Mouse (Mus musculus): ENCODE measurements around the gene Lcp2.
"Not testable (repeated sequence)": the region's sequence is repeated elsewhere in the genome, so short reads cannot be mapped to it uniquely, and the experiment has no call there.

Lcp2 gene

DNA sequence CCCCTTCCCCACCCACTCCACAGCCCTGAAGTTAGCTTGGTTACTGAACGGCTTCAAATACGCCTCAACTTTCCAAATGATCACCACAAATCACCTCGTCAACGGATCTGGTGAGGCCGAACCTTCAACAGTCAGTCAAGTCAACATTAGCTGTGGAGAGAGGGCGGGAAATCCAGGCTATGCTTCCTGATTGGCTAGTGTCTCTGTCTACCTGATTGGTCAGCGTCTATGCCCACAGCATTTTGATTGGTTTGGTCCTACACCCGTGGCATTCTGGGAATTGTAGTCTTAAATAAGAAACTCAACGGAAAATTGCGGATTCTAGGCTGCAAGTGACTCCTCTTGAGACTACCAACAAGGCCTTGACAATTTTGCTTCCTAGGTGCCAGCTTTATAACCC is 51.7 kb downstream of the Lcp2 start, which contains the start of gene 4930469K13Rik:
TSS of gene 4930469K13Rik (minus strand) at position 133 of the 400 bp plus-strand sequence.
- no peak for DNase-seq

DNA sequence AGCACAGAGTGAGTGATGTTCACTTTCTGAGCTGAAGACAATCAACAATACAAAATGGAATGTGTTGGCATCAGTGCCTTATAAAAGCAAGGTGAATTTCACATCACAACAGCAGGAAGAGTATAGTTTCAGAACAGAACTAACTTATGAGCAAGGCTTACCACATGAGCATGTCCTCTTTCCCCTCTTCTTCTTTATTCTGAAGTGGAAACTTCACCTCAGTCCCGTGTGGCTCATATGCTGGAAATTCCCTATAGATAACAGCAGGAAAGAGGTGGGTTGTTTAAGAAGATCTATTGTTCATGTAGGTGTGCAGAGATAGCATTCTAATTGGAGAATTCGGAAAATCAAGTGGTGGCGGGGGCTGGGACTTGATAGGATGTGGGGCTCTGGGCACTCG is 55.1 kb downstream of the Lcp2 start:
- DNase-seq: no peak

DNA sequence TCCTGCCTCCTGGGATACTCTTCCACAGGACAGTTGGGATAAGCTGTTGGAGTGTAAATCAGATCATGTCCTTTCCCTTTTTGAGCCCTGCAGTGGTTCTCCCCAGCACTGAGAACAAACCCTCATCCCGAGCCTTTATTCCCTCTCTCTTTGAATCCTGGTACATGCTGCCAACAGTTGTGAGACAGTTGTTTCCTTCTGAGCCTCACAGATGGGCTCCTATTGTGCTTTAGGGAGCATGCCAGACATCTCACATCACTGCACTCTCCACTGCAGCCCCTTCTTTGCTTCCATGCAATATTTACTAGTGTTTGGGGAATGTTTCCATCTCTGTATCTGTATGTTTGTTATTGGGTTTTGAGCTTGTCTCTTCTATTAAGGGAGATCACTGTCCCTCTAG is 58.2 kb downstream of the Lcp2 start:
- DNase-seq: no peak

DNA sequence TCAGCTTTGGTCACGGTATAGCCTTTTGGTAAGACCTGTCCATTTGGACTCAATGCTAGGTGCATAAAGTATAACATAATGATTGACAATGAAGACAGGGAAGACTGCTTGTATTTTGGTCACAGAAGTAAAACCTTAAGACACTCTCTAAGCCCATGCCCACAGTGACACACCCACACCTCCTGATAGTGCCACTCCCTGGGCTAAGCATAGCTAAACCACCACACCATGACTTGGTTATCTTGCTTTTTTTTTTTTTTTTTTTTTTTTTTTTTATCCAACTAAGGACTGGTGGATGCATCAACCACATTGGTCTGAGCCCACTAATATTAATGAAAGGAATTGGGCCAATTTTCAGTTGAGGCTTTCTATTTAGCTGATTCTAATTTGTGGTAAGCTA is 62.5 kb downstream of the Lcp2 start:
- no peak for DNase-seq

DNA sequence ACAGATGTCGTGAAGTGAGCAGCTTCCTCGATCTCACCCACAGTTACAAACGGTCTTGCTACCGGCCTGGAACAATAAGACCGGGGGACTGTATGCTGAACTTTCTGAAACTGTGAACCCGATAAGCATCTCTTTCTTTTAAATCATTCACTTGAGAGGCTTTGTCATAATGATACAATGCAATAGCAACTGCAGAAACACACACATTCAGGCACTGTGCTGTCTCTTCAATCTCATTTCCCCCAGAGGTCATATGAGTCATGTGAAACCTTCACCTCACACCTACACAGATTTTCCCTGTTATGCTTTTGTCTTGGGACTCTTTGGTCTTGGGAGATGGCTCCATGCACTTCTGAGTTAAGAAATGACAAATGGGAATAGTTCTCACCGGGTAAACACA is 65.2 kb downstream of the Lcp2 start:
- no peak for DNase-seq

DNA sequence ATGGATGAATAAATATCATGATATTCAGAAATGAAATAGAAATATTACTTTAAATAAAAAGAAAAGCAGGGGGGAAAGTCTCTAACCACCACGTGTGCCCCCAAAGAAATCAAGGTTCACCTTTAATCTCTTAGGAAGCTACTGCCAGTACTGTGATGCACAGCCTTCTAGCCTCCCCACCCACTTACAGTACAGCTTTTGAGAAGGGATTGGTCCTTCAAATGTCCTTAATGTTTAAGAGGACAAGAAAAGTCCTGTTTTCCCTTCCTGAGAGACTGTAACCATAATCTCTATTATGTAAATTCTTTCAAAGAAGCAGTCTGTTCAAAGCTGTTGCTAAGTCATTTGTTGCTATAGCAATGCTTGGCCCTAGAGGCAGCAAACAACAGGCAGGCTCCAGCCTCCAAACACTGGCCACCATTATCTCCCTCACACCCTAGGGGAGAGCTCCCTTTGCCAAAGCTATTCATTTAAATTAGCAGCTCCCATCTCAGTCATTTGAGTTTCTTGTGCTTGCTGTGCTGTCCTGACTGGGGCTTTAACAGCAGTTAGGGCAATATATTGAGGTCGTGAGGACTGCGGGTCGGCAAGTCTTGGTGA is 66.2 kb downstream of the Lcp2 start:
- no peak for DNase-seq

DNA sequence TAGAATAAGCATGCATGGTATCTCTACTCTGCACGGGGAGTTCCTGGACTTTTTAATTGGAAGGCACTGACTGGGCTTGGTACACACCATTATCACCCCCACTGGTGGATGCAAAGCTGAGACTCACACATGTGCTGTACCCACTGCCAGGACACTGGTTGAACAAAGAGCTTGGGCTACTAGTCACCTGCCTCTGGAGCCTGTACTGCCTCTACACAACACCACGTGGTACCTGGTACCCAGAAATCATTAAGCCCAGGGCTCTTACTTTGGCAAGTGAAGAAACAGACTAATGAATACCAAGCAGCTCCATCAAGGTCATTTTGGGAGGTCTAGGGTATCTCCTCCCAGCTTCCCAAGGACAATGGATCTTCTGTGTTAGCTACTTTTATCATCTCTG is 67.0 kb downstream of the Lcp2 start:
- no peak for DNase-seq

DNA sequence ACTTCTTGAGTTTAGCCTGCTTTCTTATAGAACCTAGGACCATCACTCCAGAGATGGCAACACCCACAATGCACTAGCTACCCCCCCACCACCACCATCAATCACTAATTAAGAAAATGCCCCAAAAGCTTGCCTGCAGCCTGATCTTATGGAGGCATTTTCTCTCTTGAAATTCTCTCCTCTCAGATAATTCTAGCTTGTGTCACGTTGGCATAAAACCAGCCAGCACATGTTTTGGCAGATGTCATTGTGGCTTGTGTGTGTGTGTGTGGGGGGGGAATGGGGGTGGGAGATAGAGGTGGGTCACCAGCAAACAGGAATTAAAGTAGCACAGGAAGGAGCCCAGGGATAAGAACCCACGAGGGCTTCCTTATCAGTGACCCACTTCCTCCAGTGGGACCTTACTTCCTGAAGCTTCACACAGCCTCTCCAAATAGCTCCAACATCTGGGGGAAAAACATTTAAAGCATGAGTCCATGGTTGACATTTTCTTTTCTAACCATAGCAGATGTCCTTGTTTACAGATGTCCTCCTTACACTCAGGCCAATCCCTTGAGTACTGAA is 69.9 kb downstream of the Lcp2 start:
- DNase-seq: no peak

DNA sequence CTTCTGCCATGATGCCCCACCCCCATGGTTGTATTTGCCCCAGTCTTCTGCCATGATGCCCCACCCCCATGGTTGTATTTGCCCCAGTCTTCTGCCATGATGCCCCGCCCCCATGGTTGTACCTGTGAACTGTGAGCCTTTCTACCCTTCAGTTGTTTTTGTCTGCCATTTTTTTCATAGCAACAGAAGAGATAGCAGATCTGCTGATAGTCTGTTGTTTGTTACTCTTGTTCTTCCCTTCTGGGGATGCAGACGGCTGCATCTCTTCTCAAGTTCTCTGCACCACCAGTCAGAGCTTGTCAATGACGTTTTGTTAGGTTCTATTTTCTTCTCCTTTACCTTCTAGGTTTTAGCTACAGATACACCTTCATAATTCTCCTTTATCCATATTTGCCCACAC is 70.9 kb downstream of the Lcp2 start:
- no peak for DNase-seq

DNA sequence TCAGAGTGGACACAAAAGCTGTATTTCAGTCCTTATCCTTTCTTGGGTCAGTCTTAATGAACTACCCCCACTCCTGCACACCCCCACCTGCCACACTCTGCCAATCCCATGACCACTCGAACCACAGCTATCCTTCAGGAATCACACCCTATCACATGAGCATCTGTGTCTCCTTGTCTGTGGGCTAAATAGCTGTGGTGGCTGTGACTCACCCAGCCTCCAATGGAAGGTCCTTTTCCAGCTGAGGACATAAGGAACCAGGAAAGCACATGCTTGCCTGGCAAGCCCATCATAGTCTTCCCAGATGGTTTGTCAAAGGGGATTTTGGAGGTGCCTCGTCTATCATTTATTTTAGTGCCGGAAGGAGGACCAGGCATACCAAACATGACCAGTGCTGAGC is 71.6 kb downstream of the Lcp2 start:
- no peak for DNase-seq

DNA sequence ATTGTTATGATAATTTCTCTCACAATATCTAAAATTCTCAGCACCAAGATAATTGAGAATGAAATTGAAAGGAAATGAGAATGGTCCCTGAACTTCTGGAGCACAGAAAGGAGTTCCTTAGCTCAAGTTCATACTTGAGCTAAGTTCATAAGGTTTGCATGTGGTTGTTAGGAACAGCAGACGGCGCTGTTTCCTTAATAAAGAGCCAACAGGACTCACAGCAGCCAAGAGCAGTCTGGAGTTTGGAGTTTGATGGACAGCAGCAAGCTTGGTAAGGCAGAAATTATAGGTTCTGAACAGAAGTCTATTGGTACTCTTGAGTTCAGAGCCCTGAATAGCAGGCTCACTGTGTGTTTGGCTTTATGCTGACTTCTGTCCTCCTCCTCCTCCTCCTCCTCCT is 76.4 kb downstream of the Lcp2 start:
- no peak for DNase-seq

DNA sequence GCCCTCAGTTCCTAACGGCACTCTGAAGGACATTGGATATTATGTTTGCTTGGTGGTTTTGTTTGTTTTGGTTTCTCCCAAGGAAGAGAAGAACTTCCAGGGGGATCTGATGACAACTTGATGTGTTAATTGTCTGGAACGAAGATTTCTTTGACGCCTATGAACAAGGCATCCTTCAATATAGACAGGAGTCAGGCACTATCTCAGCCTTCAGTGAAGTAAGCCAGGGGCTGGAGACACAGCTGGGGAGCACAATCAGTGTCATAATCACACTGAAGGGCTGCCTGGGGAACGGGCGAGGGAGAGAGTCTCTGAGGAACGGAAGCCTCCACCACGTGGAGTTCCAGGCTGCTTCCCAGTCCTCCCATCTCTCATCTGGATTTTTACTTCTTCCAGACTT is 78.1 kb downstream of the Lcp2 start:
- DNase-seq: no peak

DNA sequence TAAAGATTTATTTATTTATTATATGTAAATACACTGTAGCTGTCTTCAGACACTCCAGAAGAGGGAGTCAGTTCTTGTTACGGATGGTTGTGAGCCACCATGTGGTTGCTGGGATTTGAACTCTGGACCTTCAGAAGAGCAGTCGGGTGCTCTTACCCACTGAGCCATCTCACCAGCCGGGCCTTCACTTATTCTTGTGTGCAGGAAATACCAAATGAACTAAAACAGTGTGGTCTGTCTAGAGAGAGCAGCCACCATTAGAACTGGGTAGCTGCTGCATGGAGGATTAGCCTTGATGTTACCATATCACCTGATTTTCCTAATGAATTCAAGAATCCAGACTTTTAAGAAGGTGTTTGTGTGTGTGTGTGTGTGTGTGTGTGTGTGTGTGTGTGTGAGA is 79.0 kb downstream of the Lcp2 start:
- DNase-seq: not testable (repeated sequence)

DNA sequence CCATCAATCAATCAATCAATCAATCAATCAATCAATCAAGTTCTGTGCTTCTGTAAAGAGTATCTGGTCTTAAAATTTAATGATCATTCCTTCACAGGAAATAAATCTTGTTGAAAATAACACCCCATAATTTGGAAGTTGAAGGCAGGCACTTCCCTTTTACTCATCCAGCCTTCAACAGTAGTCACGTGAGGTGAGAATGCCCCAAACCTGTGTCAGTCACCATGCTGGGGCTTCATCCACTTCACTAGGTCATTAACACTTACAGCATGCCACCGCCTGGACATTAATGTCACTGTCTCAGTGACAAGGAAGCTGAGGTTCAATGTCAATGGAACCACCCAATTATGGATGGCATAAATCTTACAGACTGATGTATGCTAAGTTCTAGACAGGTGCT is 81.7 kb downstream of the Lcp2 start:
- no peak for DNase-seq

DNA sequence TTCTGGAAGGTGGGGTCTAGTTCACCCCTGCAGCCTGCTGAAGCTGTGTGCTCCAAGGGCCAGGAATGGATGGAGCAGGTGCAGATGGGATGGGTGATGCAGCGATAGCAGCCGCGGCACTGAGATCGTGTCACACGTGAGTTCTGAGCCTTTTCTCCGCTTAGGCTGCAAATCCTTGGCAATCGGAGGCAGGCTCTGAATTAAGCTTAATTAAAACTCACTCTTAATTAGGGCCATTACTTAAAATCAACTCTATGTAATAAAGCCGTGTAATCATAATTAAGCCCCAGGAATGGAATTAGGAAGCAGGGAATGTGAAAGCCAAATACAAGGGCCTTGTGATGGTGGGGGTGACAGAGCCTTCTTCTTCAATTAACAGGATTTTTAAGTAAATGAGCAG is 92.6 kb downstream of the Lcp2 start:
- no peak for DNase-seq
